Mouse (Mus musculus) left cerebral cortex, adult 9 months (tissue): ENCODE data around the gene Adar.

Source experiments
- DNase-seq, 2 experiments: peaks; one replicate each; pipeline ENCODE4 v3.0.0; 2022; ENCODE audit warnings: low spot score in 2 of 2

Gene Adar

DNA sequence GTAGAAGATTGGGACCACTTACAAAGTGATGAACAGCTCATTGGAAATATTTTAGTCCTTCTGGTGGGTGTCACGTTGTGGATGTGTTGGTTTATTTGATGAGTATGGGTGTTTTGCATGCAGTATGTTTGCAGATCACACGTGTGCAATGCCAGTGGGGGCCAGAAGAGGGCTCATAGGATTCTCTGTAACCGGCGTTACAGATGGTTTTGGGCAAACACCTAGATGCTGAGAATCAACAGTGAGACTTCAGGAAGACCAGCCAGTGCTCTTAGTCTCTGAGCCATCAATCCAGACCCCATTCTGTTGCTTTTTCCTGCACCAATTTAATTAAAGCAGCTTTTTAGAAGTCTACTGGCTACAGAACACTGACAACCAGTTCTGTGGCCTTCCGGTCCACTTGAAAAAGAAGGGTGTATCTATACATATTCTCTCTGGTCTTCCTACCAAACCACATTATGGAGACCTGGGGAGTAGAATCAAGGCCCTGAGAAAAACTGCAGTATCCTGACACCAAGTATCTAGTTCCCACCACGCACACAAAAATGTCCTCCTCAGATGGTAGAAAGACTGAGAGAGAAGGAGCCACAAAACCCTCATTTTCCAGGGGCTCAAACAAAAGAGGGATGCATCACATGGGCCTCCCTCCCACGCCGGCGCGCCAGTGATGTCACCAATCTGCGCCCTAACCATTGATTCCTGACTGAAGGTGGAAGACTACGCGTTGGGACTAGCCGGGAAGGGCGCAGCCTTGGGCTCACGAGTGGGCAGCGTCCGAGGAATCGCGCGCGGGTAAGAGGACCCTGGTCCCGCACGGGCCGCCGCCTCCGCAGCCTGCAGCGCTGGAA is at the start of gene Adar:
Gene Adar, plus strand, starts transcription at position 664 of the 848 bp plus-strand sequence.
- DNase-seq = peak; percentile 74 to 95

DNA sequence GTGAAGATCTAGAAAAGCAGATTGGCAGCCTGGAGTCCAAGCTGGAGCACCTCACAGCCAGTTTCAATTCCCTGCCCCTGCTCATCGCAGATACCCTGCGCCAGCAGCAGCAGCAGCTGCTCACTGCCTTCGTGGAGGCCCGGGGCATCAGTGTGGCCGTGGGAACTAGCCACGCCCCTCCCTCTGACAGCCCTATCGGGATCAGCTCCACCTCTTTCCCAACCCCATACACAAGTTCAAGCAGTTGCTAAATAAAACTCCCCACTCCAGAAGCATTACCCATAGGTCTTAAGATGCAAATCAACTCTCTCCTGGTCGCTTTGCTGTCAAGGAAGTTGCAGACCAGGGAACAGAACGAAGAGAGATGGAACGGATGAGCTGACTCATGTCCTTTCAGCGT is 47.7 kb upstream of the Adar start:
- no peak for DNase-seq

DNA sequence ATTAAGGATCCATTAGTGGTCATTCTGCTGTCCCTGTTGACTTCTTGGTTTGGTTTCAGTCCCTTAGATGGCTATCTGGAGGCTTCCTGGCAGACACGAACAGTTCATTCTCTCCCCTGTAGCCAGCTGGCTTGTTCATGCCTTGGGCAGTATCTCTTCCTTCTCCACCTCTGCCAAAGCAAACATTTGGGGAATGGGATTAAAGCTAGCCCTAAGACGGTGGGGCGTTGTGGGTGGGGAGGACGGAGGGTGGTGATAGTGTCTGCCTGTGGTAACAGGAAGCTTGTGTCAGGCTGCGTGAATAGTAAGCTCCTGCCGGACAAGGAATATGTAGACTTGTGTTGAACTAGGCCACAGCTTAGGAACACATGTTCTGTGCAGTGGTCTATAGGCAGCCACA is 43.5 kb upstream of the Adar start:
- DNase-seq = no peak

DNA sequence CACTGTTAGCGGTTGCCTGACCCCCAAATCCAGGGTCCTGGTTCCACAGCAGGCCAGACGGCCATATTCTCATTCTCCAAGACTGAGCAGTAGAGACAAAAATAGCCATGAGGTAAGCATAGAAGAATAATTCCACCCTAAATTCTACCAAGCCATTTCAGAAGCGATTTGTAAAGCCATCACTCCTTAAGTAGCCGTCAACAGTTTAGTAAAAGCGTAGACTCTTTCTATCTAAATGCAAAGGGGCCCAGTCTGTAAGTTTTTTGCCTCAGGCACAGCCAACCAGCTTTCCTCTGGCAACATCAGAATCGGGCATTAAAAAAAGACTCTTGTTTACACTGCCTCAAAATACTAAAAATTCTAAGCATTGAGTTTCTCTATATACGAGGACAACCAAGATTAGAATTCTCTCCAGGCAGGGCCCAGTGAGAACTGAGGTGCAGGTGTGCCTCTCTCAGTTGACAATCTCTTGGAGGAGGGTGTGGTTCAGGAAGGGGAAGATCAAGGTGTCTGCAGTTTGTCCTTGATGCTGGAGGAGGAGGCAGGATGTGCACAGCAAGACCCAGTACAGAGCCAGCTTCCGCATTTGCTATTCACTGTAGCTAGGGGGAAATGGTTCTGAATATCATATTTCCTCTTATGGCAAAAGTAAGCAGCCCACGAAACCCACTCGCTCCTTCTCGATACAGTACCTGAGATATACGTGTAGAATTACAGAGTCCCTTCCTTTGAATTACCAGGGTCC is 42.1 kb upstream of the Adar start:
- no peak for DNase-seq

DNA sequence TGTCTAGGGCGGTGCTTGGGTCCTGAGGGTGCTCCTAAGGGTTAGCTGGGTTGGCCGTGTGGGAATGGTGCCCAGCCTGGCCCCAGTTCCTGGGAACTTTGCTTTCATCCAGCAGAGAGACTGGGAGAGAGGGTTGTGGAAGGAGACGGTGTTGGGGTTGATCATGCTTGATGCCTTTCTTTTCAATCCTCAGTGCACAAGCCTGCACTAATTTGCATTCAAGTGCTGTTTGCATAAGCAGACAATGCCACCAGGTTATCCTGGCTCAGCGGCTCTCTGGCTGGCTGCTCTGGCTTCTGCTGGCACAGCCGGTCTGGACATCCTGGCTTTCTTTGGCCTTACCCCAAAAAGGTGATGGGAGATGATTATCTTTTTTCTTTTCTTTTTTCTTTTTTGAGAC is 37.2 kb upstream of the Adar start:
- no peak for DNase-seq

DNA sequence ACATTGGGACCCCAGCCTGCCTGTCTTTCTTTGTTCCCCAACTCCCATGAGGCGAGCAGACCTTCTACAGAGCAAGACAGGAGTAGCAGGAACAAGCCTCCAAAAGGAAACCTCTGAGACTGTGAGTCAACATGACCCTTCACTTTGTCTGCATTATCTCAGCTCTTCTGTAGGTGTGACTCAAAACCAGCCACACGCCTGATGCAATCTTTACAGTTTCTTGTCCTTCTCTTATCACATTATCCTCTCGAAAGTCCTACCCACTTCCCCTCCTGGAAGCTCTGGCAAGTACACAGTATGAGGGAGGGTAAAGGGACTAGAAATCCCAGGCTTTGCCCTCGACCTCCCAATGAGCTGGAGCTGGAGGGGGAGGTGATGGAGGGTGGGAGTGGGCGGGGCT is 28.8 kb upstream of the Adar start:
- no peak for DNase-seq

DNA sequence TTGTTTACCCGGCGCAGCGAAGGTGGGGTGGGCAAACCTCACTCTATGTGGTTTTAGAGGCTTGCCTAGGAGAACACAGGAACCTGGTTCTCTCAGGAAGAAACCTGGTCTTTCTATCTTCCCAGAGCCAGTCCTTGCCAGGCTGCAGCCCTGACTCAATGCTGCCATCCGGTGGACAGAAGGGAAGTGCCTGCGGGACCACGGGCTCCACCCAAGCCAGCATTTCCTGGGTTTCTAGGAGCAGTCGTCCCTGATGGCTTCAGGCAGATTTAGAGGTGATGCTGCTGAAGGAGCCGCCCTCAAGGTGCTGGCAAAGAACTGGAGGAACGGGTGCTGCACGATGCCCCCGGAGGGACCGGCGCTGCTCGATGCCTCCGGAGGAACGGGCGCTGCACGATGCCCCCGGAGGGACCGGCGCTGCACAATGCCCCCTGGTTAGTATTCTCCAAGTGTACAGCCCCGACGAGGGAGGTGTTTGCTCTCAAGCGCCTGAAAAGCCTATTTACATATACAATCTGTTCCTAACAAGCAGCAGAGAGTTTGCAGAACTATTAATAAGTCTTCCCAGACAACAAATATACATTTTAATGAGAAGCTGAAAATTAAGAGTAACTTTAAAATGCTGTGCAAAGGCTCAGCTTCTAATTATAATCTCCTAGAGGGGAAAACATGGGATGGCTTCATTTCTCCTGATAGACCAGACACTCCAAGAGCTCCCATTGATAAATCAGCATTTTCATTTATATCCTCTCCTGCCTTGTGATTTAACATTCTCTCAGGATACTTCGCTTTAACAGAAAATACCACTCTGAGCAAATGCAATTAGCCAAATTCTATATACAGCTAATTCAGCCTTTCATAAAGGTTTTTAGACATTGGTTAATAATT is 25.9 kb upstream of the Adar start:
- peak; percentile 71 to 95 for DNase-seq

DNA sequence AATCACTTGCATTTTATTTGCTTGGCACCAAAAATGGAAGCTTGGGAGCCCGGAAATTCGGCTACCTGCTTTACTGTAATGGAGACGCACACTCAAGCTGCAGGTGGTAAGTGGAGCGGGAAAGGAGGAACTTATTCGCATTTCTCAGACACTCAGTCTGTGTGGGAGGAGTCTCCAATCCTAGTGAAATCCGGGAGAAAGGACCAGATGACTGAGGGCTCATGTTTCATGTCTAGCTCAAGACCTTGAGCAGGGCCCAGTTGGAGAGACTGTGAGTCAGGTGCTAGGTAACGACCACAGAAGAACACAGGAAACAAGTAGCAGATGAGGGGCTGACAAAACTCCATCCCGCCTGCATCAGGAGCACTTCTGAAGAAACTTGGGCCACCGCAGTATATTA is 23.0 kb upstream of the Adar start:
- no peak for DNase-seq

DNA sequence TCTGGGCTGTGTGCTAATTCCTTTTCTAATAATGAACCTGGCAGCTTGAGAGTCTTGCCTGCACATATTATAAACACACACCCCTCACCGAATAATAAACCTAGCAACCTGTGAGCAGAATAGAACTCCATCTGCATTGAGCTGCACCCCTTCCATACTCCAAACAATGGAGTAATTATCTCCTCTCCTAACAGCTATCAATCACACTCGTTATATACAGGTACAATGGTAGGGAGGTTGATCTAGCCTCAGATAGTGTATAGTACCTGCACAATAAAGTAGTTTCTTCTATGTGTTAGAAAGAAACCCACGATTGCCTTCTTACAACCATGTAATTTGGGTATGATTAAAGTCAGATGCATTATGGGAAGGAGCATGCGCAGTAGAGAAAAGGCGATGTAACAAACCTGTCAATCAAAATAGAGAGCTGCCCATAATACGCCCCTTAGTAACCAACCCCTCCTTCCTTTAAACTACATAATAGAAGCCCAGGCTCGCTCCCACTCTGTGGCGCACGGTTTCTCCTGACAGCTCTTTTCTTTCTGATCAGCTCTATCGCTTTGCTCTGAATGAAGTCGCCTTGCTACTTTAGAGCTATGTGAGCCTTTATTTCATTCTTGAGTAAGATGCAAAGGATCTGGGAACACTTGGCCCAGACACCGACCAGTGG is 18.5 kb upstream of the Adar start:
- peak in 1 of 2 experiments; percentile 40 for DNase-seq

DNA sequence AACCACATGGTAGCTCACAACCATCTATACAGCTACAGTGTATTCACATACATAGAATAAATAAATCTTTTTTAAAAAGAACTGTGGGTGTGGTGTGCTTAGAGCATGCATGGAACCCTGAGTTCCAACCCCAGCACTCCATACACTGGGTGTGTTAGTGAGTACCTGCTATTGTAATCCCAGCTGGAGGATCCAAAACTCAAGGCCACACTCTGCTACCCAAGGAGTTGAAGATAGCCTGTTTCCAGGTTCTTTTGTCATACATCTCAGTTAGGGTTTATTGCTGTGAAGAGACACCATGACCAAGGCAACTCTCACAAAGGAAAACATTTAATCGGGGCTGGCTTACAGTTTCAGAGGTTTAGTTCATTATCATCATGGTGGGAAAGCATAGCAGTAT is 15.9 kb upstream of the Adar start:
- DNase-seq = no peak

DNA sequence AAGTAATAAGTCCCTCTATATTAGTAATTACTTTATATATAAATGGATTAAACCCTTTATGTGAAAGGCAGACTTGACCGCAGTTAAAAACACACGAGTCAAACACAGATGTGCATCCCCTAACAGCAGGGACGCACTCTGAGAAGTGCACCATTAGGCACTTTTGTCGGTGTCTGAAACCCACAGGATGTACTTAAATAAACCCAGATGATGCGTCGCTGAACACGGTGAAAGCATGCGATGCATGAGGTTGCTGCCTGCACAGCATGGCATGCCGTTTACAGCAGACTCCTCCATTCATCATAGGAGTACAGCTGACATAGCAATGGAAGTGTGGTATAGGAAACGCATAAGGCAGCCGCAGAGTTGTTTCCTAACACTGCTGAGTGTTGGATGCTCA is 14.4 kb upstream of the Adar start:
- DNase-seq = no peak

DNA sequence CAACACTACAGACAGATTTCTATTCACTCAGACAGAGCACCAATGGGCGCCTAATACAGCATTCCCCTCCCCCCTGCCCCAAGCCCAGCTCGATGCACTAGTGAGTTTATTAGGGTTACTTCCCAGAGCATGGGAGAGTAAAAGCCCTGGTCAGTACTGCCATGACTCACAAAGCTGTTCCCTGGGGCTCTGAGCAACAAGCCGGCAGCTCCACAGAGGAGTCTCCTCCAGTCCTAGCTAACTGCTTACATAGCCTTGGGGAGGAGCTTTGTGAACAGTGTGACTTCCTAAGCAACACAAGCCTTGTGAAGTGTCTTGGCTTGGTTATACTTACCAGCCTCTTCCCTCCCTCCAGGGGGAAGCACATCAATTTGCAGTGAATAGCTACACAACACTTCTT is 11.2 kb upstream of the Adar start:
- no peak for DNase-seq

DNA sequence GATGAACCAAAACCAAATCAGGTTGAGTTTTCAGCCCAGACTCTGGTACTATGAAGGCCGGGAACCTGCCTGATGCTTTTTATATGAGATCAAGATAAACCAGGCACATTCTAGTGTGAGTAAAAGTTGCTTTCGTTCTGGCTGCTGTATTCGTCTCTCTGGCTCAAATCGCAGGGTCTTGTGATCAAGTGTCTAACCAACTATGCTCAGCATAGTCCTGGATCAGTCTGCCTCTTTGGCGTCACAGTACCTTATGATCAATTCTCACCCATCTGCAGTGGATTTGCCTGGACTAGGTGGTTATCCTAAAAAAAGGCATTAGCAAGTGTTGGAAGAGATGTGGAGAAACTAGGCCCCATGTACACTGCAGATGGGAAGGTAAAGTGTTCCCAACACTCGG is 10.8 kb upstream of the Adar start:
- DNase-seq = peak in 1 of 2 experiments; percentile 34

DNA sequence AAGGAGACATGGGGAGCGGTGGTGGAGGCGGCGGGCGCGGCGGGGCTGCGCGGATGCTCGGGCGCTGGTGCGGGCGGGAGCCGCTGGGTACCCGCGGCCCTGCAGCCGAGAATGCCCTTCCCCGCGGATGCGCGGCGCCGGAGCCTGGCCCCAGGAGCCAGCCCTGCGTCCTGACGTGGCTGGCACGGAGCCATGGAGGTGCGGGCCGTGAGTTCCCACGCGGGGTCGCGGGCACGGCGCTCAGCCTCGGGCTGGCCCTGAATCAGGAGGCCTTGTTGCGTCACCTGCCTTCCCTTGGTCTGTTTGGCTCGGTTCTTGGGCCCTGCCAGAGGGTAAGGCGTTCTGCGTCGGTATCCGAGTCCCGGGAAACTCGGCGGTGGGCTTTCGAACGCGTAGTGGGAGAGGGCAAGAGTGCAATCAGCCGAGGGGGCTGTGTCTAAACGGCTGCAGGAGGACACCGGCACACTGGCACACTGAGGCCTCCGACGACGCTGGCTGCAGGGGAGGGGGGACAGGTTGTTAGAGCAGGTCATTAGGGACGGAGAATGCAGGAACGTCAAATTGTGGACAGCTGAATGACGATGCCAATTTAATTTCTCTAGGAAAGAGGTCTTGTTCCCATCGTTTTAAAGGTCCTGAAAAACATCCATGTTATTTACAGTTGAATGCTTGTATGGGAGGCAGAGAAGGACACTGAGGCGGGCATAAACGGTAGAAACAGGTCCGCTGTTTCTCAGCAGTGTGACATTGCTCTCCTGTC is 565 bp downstream of the Adar start:
- DNase-seq = peak in 1 of 2 experiments; percentile 39

DNA sequence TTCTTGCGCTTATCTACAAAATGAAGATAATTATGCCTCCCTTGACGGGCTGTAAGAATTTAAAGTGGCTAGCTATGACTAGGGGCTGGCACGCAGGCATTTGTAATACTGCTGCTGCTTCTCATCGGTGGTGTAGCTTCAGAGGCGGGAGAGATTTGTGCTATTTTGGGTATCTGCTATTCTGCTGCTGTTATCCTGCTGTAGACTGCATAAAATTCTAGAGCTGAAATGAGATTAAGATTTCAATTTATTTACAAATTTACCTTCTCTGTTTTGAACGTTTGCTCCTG is 1.1 kb downstream of the Adar start:
- DNase-seq = peak in 1 of 2 experiments; percentile 22

DNA sequence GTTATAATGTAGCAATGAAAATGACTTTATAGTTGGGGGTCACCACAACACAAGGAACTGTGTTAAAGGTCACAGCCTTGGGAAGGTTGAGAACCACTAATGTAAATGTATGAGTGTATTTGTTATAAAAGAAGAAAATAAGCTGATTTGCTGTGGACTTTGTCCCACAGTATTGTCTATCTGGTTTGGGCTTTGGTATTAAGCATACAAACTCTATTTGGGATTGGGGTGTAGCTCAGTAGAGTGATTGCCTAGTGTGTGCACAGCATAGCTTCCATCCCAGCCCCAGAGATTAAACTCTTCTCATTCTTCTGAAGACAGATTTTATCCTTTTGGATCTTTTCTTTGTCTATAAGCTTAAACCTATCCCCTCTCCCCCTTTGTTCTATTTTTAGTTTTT is 7.2 kb downstream of the Adar start:
- DNase-seq = no peak

DNA sequence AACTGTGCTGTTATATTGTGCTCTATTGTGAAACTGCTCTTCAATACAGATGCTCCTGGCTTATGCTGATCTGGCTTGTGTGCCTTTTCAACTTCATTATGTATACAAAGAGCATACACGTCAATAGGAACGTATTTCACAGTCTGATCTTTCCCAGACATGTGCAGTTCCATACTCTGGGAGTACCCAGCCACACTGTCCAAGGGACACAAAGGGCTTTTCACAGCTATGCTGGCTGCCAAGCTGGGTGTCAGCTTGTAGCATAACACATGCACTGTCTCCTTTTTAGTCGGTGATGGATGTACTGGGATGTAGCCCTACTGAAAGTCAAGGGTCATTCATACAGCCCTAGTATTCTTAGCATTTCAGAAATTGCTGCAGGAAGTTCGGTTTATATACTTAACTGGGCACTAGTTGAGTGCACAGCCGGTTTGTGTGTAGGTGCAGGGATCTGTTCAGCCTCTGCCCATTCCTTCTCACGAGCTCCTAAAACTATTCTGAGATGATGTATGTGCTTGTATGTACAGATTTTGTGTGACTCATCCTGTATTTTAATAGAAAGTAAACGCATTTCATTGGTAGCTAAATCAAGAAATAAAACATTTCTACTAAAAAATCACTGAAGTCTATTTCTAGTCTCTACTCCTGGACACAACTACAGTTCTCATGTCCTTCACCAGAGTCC is 8.7 kb downstream of the Adar start:
- peak in 1 of 2 experiments; percentile 25 for DNase-seq

DNA sequence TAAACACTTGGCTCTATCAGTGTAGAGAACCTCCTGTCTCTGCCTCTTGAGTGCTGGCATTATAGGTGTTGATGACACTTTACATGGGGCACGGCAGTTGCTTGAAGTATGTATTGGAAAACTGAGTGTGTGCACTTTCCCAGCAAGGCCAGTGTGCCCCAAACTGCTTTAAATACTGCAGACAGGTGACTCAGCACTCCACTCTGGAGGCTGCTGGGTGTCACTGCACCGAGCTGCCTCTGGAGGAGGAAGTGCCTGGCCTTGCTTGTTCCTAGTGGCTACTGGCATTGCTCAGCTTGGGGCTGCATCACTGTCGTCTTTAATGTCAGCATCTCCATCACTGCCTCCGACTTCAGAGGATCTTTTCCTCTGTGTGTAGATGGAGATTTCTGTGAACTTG is 12.2 kb downstream of the Adar start:
- DNase-seq = peak in 1 of 2 experiments; percentile 42

DNA sequence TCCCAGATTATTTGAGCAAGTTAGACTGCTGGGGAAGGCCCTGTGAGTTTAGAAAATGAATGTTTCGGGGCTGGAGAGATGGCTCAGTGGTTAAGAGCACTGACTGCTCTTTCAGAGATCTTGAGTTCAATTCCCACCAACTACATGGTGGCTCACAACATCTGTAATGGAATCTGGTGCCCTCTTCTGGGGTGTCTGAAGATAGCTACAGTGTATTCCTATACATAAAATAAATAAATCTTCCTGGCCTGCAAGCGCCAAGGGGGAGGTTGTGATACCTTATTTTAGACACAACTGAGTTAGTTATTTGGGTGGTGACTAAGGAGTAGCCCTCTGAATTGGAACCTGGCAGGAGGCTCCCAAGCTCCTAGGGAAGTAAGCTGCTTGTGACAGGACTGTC is 14.0 kb downstream of the Adar start:
- DNase-seq = no peak
